Mouse (Mus musculus) thymus, adult 2 months (tissue): ENCODE measurements around the gene Mn1. TPM values are rescaled to one million over a fixed set of nuclear protein-coding genes. Genes with fewer than 3 reads are reported as not detected.

ENCODE experiments used
- DNase-seq: peaks from one replicate; pipeline ENCODE4 v3.0.0; 2021
- H3K27ac ChIP-seq: fragments of 200-500 bp; 2 replicates; pipeline ENCODE4 v1.5.1; 2012; ENCODE audit warnings: low read length, control low read depth; ENCODE audit not compliant: control insufficient read depth, insufficient read depth
- H3K27me3 ChIP-seq: fragments of 200-500 bp; 2 replicates; pipeline ENCODE4 v1.6.1; 2012; ENCODE audit warnings: mild to moderate bottlenecking, low read length, moderate library complexity, mixed read lengths; ENCODE audit not compliant: control insufficient read depth, insufficient read depth
- H3K36me3 ChIP-seq: fragments of 200-500 bp; 2 replicates; pipeline ENCODE4 v1.6.1; 2012; ENCODE audit warnings: mild to moderate bottlenecking, low read length, moderate library complexity; ENCODE audit not compliant: control insufficient read depth, insufficient read depth
- H3K4me1 ChIP-seq: fragments of 200-500 bp; replicated peaks from 2 replicates; pipeline ENCODE4 v1.6.1; 2012; ENCODE audit warnings: low read length; ENCODE audit not compliant: control insufficient read depth, insufficient read depth
- H3K4me3 ChIP-seq: fragments of 200-500 bp; 2 replicates; pipeline ENCODE4 v1.5.1; 2012; ENCODE audit warnings: mild to moderate bottlenecking, low read length, control low read depth, moderate library complexity; ENCODE audit not compliant: control insufficient read depth, insufficient read depth
- CTCF ChIP-seq: fragments of 200-500 bp; IDR thresholded peaks from 2 replicates; pipeline ENCODE4 v1.5.1; 2012; ENCODE audit warnings: mild to moderate bottlenecking, control low read depth, low read length, moderate library complexity, borderline replicate concordance; ENCODE audit not compliant: control insufficient read depth, poor library complexity, insufficient read depth; ENCODE audit errors: extremely low read depth
- POLR2A ChIP-seq: fragments of 200-500 bp; IDR thresholded peaks from 2 replicates; pipeline ENCODE4 v1.6.1; 2012; ENCODE audit warnings: mild to moderate bottlenecking, low read length, control low read depth, moderate library complexity; ENCODE audit not compliant: control insufficient read depth, poor library complexity, insufficient read depth; ENCODE audit errors: extremely low read depth
- WGBS: fragments of 180-500 bp; shearing (Covaris S2); methylation state at CpG from one replicate; pipeline ENCODE4 v1.1.7; 2018; 5-methylcytosine and 5-hydroxymethylcytosine counted together
- polyA plus RNA-seq: library from polyadenylated mRNA; depleted of rRNA; stranded (reverse); fragments of >200 nt; gene quantifications from 2 replicates; pipeline ENCODE4 v1.2.3, GENCODE M21; 2012

Gene Mn1
- polyA plus RNA-seq, 1 experiment, result 3.4 TPM

GRCm38 (mm10) chr5:111428882-111429281 lies 11.7 kb downstream of the Mn1 start:
- H3K27ac ChIP-seq, result no peak overlapping the region
- WGBS, result 96% methylated on average over 6 of the region's 6 CpGs
- H3K4me3 ChIP-seq, result no peak overlapping the region
- TF ChIP-seq CTCF, result no peak
- no peak for TF ChIP-seq POLR2A
- H3K4me1 ChIP-seq, result peaks cover 11% of the 10 kb centered on the region
- no peaks in the 10 kb centered on the region for H3K36me3 ChIP-seq
- no peak for DNase-seq
- H3K27me3 ChIP-seq, result 0 out of 2 replicates have a peak, but pooled peaks cover 2% of the 10 kb centered on the region

GRCm38 (mm10) chr5:111429726-111430125 lies 12.6 kb downstream of the Mn1 start:
- Histone ChIP-seq H3K27me3 (0 out of 2 replicates have a peak, but pooled peaks cover 2% of the 10 kb centered on the region), H3K4me1 (peaks cover 11% of the 10 kb centered on the region), H3K36me3 (no peaks in the 10 kb centered on the region), H3K4me3 (no peak overlapping the region), H3K27ac (no peak overlapping the region)
- no peak for DNase-seq
- no peak for TF ChIP-seq POLR2A
- TF ChIP-seq CTCF, result no peak
- whole genome bisulfite sequencing, result 73% methylated on average over 7 of the region's 7 CpGs

GRCm38 (mm10) chr5:111431007-111431730 lies 14.0 kb downstream of the Mn1 start:
- Histone ChIP-seq H3K4me3 (no peak overlapping the region), H3K27ac (no peak overlapping the region), H3K4me1 (peaks cover 16% of the 10 kb centered on the region), H3K27me3 (no peaks in the 10 kb centered on the region), H3K36me3 (no peaks in the 10 kb centered on the region)
- DNase-seq, result no peak
- 82% methylated on average over 11 of the region's 11 CpGs for WGBS
- TF ChIP-seq CTCF (no peak), POLR2A (no peak)

- no peaks in the 10 kb centered on the region for H3K36me3 ChIP-seq
- WGBS, result 40% methylated on average over 5 of the region's 5 CpGs
- TF ChIP-seq POLR2A (no peak), CTCF (no peak)
Measured at GRCm38 (mm10) chr5:111432842-111433241, 15.7 kb downstream of the Mn1 start.

GRCm38 (mm10) chr5:111434342-111434842 lies 17.2 kb downstream of the Mn1 start:
- WGBS, result 71% methylated on average over 16 of the region's 16 CpGs
- Histone ChIP-seq H3K36me3 (no peaks in the 10 kb centered on the region), H3K4me1 (peaks cover 22% of the 10 kb centered on the region), H3K27me3 (no peaks in the 10 kb centered on the region), H3K27ac (no peak overlapping the region), H3K4me3 (no peak overlapping the region)
- no peak for TF ChIP-seq POLR2A
- TF ChIP-seq CTCF, result no peak
- DNase-seq, result no peak

More at GRCm38 (mm10) chr5:111432842-111433241, 15.7 kb downstream of the Mn1 start:
- no peak for DNase-seq
- H3K27me3 ChIP-seq, result no peaks in the 10 kb centered on the region
- peaks cover 22% of the 10 kb centered on the region for H3K4me1 ChIP-seq
- no peak overlapping the region for H3K4me3 ChIP-seq
- no peak overlapping the region for H3K27ac ChIP-seq

- Histone ChIP-seq H3K4me1 (peaks cover 25% of the 10 kb centered on the region), H3K27ac (no peak overlapping the region), H3K27me3 (no peaks in the 10 kb centered on the region), H3K36me3 (no peaks in the 10 kb centered on the region), H3K4me3 (no peak overlapping the region)
- no peak for DNase-seq
- 48% methylated on average over 7 of the region's 7 CpGs for WGBS
- TF ChIP-seq CTCF, result no peak
- TF ChIP-seq POLR2A, result no peak
Measured at GRCm38 (mm10) chr5:111436260-111436659, 19.1 kb downstream of the Mn1 start.
